Mouse (Mus musculus) spleen, adult 2 months (tissue): Measurements from ENCODE around the gene Ncmap.

Experiments used
- CTCF ChIP-seq: fragments of 200-500 bp; IDR thresholded peaks from 2 replicates; pipeline ENCODE4 v1.5.1; 2011; ENCODE audit warnings: mild to moderate bottlenecking, inconsistent platforms; ENCODE audit not compliant: insufficient read depth, insufficient read length, insufficient replicate concordance; ENCODE audit errors: extremely low read depth
- POLR2A ChIP-seq: fragments of 200-500 bp; IDR thresholded peaks from 2 replicates; pipeline ENCODE4 v1.6.1; 2011; ENCODE audit warnings: low read depth, low read length, inconsistent platforms

DNA sequence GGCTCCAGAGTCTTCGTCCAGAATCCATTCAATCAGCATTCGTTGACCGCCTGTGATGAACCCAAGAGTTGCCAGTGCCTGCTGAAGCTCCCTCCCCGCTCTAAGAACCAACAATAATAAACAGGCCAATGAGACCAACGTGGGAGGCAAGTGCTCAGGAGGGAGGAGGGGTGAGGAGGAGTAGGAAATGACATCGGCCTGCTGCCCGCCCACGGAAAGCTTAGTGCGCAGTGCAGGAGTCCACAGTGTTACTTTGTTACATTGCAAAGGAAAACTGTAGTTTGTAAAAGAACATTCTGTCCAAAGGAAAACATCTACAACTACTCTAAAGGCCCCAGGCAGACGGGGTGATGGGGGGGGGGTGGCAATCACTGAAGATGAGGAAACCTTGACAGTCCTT lies 6.0 kb upstream of the Ncmap start:
- TF ChIP-seq CTCF, result no peak
- TF ChIP-seq POLR2A, result no peak
